8 mouse cellular contexts compared by ENCODE assay signal in the genomic region with DNA sequence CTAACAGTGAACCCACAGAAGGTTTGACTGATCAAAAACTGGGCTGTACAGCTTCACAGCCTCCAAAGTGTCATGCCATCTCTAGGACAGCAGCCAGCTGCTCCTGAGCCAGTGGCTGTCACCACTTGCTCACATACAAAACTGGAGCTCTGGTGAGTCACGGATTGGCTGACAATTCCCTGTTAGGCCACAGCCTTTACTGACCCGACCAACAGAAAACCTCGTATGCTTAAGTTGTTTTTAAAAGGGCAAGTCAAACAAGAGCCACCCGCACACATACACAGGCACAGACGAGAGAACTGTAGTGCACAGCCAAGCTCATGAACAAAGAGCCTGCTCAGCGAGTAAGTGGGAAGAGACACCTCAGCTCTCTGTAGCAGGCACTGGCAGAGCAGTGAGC. TPM values are rescaled to one million over a fixed set of nuclear protein-coding genes. Genes with fewer than 3 reads are reported as not detected.
DNase-seq lines count a peak whose midpoint lies in the region; ATAC-seq lines count a peak whose summit lies in the region.
"Had no signal": no experiment of that assay in that cellular context is flagged by ENCODE, and none has a peak within 500 bp of the region (broad histone marks: within the 10 kb centered on the region; RNA-seq: fewer than 3 reads in every experiment).

No protein-coding gene starts in this region.

- no peak for ATAC-seq in midbrain, embryonic 13.5 days
- peak; percentile 75 for ATAC-seq in heart, embryonic 14.5 days (ENCODE audit: insufficient number of reproducible peaks, insufficient read depth, low FRiP score, low read depth)
- ATAC-seq in stomach, embryonic 14.5 days (ENCODE audit: insufficient number of reproducible peaks, insufficient read depth, low FRiP score, low read depth): peak; percentile 59; the same call in 1 of the 2 replicates

- no peaks in the 10 kb centered on the region for H3K27me3 ChIP-seq in midbrain, embryonic 10.5 days (ENCODE audit: low read depth, poor library complexity, severe bottlenecking)
- no peaks in the 10 kb centered on the region for H3K27me3 ChIP-seq in midbrain, embryonic 13.5 days
- H3K27me3 ChIP-seq in heart, embryonic 14.5 days (ENCODE audit: control insufficient read depth, insufficient read depth, low read length): no peaks in the 10 kb centered on the region
- no peaks in the 10 kb centered on the region for H3K27me3 ChIP-seq in stomach, embryonic 14.5 days (ENCODE audit: control insufficient read depth, insufficient read depth, low read length)
- H3K27me3 ChIP-seq: liver, embryonic 15.5 days had no signal

- WGBS in midbrain, embryonic 10.5 days: 62% methylated on average over 6 of the region's 6 CpGs
- 52% methylated on average over 6 of the region's 6 CpGs for WGBS in midbrain, embryonic 13.5 days
- WGBS in heart, embryonic 14.5 days: 6% methylated on average over 6 of the region's 6 CpGs
- 33% methylated on average over 6 of the region's 6 CpGs for WGBS in stomach, embryonic 14.5 days

- no peak for DNase-seq in midbrain, embryonic 10.5 days (ENCODE audit: low spot score)
- DNase-seq in cerebellum, postnatal 14 days: peak; percentile 37 to 57
- DNase-seq in ovary, postnatal 10 days (ENCODE audit: low spot score): no peak
- no peak for DNase-seq in urinary bladder, postnatal 4 days (ENCODE audit: low spot score in 2 of 2)

- no peaks in the 10 kb centered on the region for H3K9me3 ChIP-seq in midbrain, embryonic 10.5 days (replicated peaks)
- no peaks in the 10 kb centered on the region for H3K9me3 ChIP-seq in midbrain, embryonic 13.5 days
- H3K9me3 ChIP-seq in heart, embryonic 14.5 days (ENCODE audit: control insufficient read depth, low read length): peaks cover 1% of the 10 kb centered on the region; the same call in 1 of the 2 replicates
- H3K9me3 ChIP-seq in stomach, embryonic 14.5 days (ENCODE audit: control insufficient read depth, low read depth, low read length): no peaks in the 10 kb centered on the region
- H3K9me3 ChIP-seq: liver, embryonic 15.5 days had no signal

- H3K36me3 ChIP-seq in midbrain, embryonic 10.5 days: peaks cover 14% of the 10 kb centered on the region
- no peaks in the 10 kb centered on the region for H3K36me3 ChIP-seq in midbrain, embryonic 13.5 days
- H3K36me3 ChIP-seq in heart, embryonic 14.5 days (ENCODE audit: control insufficient read depth, insufficient read depth, low read length): peaks cover 20% of the 10 kb centered on the region
- peaks cover 11% of the 10 kb centered on the region; the same call in 1 of the 2 replicates for H3K36me3 ChIP-seq in stomach, embryonic 14.5 days (ENCODE audit: control insufficient read depth, insufficient read depth, low read length)

- no peak overlapping the region for H3K4me3 ChIP-seq in midbrain, embryonic 10.5 days
- no peak overlapping the region for H3K4me3 ChIP-seq in midbrain, embryonic 13.5 days (replicated peaks)
- no peak overlapping the region for H3K4me3 ChIP-seq in heart, embryonic 14.5 days (ENCODE audit: control insufficient read depth in 1 of 2, insufficient read depth in 1 of 2, low read depth in 1 of 2, low read length in 2 of 2)
- H3K4me3 ChIP-seq in stomach, embryonic 14.5 days (ENCODE audit: low read depth, low read length): no peak overlapping the region
- H3K4me3 ChIP-seq: liver, embryonic 15.5 days had no signal

- no peak overlapping the region for H3K9ac ChIP-seq in midbrain, embryonic 13.5 days (replicated peaks)
- peak overlapping the region; percentile 52; the same call in 1 of the 2 replicates for H3K9ac ChIP-seq in heart, embryonic 14.5 days (ENCODE audit: low read length)
- H3K9ac ChIP-seq in stomach, embryonic 14.5 days (replicated peaks; ENCODE audit: low read depth, low read length): no peak overlapping the region
- H3K9ac ChIP-seq: liver, embryonic 15.5 days had no signal

- peak overlapping the region; percentile 55 for H3K27ac ChIP-seq in midbrain, embryonic 10.5 days (replicated peaks)
- no peak overlapping the region for H3K27ac ChIP-seq in midbrain, embryonic 13.5 days
- H3K27ac ChIP-seq in heart, embryonic 14.5 days (replicated peaks in 1 of 2; ENCODE audit: control insufficient read depth in 1 of 2, insufficient read depth in 1 of 2, low read depth in 2 of 2, low read length in 2 of 2): peak overlapping the region; percentile 63 to 82
- H3K27ac ChIP-seq in stomach, embryonic 14.5 days (ENCODE audit: low read length): peak overlapping the region; percentile 12; the same call in 1 of the 2 replicates
- H3K27ac ChIP-seq: liver, embryonic 15.5 days had no signal

- H3K4me1 ChIP-seq in midbrain, embryonic 10.5 days: peaks cover 26% of the 10 kb centered on the region
- peaks cover 7% of the 10 kb centered on the region for H3K4me1 ChIP-seq in midbrain, embryonic 13.5 days (replicated peaks)
- H3K4me1 ChIP-seq in heart, embryonic 14.5 days (ENCODE audit: control insufficient read depth in 2 of 2, insufficient read depth in 2 of 2, low read length in 2 of 2): peaks cover 24 to 47% of the 10 kb centered on the region in 2 experiments
- peaks cover 33% of the 10 kb centered on the region for H3K4me1 ChIP-seq in stomach, embryonic 14.5 days (ENCODE audit: control insufficient read depth, insufficient read depth, low read length)

- no peak overlapping the region for H3K4me2 ChIP-seq in midbrain, embryonic 13.5 days (replicated peaks)
- peak overlapping the region; percentile 39 for H3K4me2 ChIP-seq in heart, embryonic 14.5 days (ENCODE audit: low read length)
- H3K4me2 ChIP-seq in stomach, embryonic 14.5 days (replicated peaks; ENCODE audit: low read depth, low read length): no peak overlapping the region
- H3K4me2 ChIP-seq: liver, embryonic 15.5 days had no signal

RNA-seq across cellular contexts. Expression of a gene that starts 40.6 kb away (rescaled TPM):
- 113 and 126 TPM in 2 replicates for polyA plus RNA-seq in midbrain, embryonic 10.5 days (2016; fragmentation: Nextera tagmentation; extraction: Ambion mirVana)
- polyA plus RNA-seq in midbrain, embryonic 13.5 days (2015; fragmentation: Nextera tagmentation; extraction: Ambion mirVana): 85.2 TPM in 2 replicates
- 82.8 and 86.9 TPM in 2 replicates for polyA plus RNA-seq in heart, embryonic 14.5 days (2014; fragmentation: Nextera tagmentation; extraction: Ambion mirVana)
- 163 and 168 TPM in 2 replicates for polyA plus RNA-seq in stomach, embryonic 14.5 days (2014; fragmentation: Nextera tagmentation; extraction: Ambion mirVana)

RNA-seq across cellular contexts. Expression of a gene that starts 51.6 kb away (rescaled TPM):
- polyA plus RNA-seq in midbrain, embryonic 10.5 days (2016; fragmentation: Nextera tagmentation; extraction: Ambion mirVana): 0.09 and 0.12 TPM in 2 replicates
- 0.40 and 0.46 TPM in 2 replicates for polyA plus RNA-seq in midbrain, embryonic 13.5 days (2015; fragmentation: Nextera tagmentation; extraction: Ambion mirVana)
- 0.11 and 0.13 TPM in 2 replicates for polyA plus RNA-seq in heart, embryonic 14.5 days (2014; fragmentation: Nextera tagmentation; extraction: Ambion mirVana)
- polyA plus RNA-seq in stomach, embryonic 14.5 days (2014; fragmentation: Nextera tagmentation; extraction: Ambion mirVana): 0.04 and 0.09 TPM in 2 replicates
- polyA plus RNA-seq: liver, embryonic 15.5 days had no signal

Comparison
In these comparisons a context has a peak if more than half of its experiments do, and no peak if none do; other contexts are left out.
1. DNase-seq: peak in cerebellum, postnatal 14 days (2 of 2); none in midbrain, embryonic 10.5 days (single experiment), ovary, postnatal 10 days (single experiment) and urinary bladder, postnatal 4 days (0 of 2).